Mouse (Mus musculus) intestine, embryonic 14.5 days (tissue): ENCODE results near the gene Sf3a2. TPM values are rescaled to one million over a fixed set of nuclear protein-coding genes. Genes with fewer than 3 reads are reported as not detected.

ENCODE experiments used
- ATAC-seq: fragments of 200-750 bp; cut with Nextera tagmentation; replicated peaks from 2 replicates; pipeline ENCODE4 v1.8.0; 2017; ENCODE audit warnings: low read depth, moderate number of reproducible peaks, moderate TSS enrichment, moderate library complexity; ENCODE audit not compliant: low FRiP score, low TSS enrichment
- DNase-seq: peaks from one replicate; pipeline ENCODE4 v3.0.0-alpha.2; 2018; ENCODE audit warnings: low spot score
- H3K27ac ChIP-seq: fragments of 300-500 bp; sonication (generic); 2 replicates; pipeline ENCODE4 v1.5.1; 2014; ENCODE audit warnings: low read depth, mild to moderate bottlenecking, control low read depth
- H3K27me3 ChIP-seq: fragments of 300-500 bp; sonication (generic); replicated peaks from 2 replicates; pipeline ENCODE4 v1.6.1; 2014; ENCODE audit warnings: low read length, control low read depth; ENCODE audit not compliant: control insufficient read depth, insufficient read depth
- H3K36me3 ChIP-seq: fragments of 300-500 bp; sonication (generic); 2 replicates; pipeline ENCODE4 v1.6.1; 2014; ENCODE audit warnings: low read length, control low read depth; ENCODE audit not compliant: control insufficient read depth, insufficient read depth
- H3K4me1 ChIP-seq: fragments of 300-500 bp; sonication (generic); replicated peaks from 2 replicates; pipeline ENCODE4 v1.6.1; 2014; ENCODE audit warnings: low read length, control low read depth, mixed read lengths; ENCODE audit not compliant: control insufficient read depth, insufficient read depth
- H3K4me2 ChIP-seq: fragments of 300-500 bp; sonication (generic); 2 replicates; pipeline ENCODE4 v1.6.1; 2014; ENCODE audit warnings: low read length
- H3K4me3 ChIP-seq: fragments of 300-500 bp; sonication (generic); 2 replicates; pipeline ENCODE4 v1.5.1; 2014; ENCODE audit warnings: low read depth, low read length, control low read depth, mixed read lengths
- H3K9ac ChIP-seq: fragments of 300-500 bp; sonication (generic); 2 replicates; pipeline ENCODE4 v1.6.1; 2014; ENCODE audit warnings: mild to moderate bottlenecking, low read length
- H3K9me3 ChIP-seq: fragments of 300-500 bp; sonication (generic); 2 replicates; pipeline ENCODE4 v1.6.1; 2016; ENCODE audit warnings: low read length, control low read depth; ENCODE audit not compliant: control insufficient read depth
- WGBS: fragments of 180-500 bp; shearing (Covaris S2); extraction: QIAGEN DNeasy Blood & Tissue Kit; methylation state at CpG from one replicate; pipeline ENCODE4 v1.1.7; 2014; 5-methylcytosine and 5-hydroxymethylcytosine counted together
- polyA plus RNA-seq: library from polyadenylated mRNA; unstranded; fragments of >200 nt; fragmentation: Nextera tagmentation; extraction: Ambion mirVana; gene quantifications from 2 replicates; pipeline ENCODE4 v1.2.1, GENCODE M21; 2014

Sf3a2 gene
- polyA plus RNA-seq, 1 experiment from 2014 or later = 85.4 TPM

DNA sequence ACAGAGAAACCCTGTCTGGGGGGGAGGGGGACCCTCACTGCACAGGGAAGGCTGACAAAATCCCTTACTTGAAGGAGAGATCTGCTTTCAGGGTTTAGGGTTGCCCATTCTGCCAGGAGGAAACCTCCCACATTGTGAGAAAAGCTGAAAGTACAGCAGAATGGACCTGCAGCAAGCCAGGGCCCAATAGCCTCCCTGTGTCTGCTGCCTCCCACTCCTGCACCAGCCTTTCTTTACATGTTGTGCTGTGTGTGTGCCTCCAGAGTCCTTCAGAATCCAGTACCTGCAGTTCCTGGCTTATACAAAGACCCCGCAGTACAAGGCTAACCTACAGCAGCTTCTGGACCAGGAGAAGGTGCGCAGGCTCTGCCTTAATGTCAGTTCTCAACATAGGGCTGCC, 13.7 kb upstream of the Sf3a2 start:
- no peak overlapping the region for H3K9ac ChIP-seq
- H3K9me3 ChIP-seq = no peaks in the 10 kb centered on the region
- ATAC-seq = no peak
- peaks cover 99% of the 10 kb centered on the region for H3K36me3 ChIP-seq
- H3K4me1 ChIP-seq = no peaks in the 10 kb centered on the region
- no peak overlapping the region for H3K27ac ChIP-seq
- H3K4me2 ChIP-seq = no peak overlapping the region
- no peaks in the 10 kb centered on the region for H3K27me3 ChIP-seq
- 100% methylated on average over 2 of the region's 2 CpGs for WGBS
- DNase-seq = no peak
- no peak overlapping the region for H3K4me3 ChIP-seq

DNA sequence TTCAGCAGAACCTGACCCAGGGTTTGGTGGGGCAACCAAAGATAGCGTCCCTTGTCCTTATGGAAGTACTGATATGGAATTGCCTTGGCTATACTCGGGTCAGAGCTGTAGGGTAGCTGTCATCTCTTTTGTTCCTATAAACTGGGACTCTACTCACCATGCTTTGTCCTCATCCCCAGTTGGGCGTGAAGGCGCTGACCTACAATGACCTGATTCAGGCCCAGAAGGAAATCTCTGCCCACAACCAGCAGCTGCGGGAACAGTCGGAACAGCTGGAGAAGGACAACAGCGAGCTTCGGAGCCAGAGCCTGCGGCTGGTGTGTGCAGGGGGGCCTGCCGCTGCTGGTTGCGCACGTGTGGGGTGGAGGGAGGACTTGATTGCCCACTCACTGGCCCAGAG, 13.1 kb upstream of the Sf3a2 start:
- Histone ChIP-seq H3K4me2 (no peak overlapping the region), H3K36me3 (peaks cover 100% of the 10 kb centered on the region), H3K27ac (no peak overlapping the region), H3K9me3 (no peaks in the 10 kb centered on the region), H3K9ac (no peak overlapping the region), H3K4me3 (no peak overlapping the region), H3K27me3 (no peaks in the 10 kb centered on the region), H3K4me1 (no peaks in the 10 kb centered on the region)
- WGBS = 89% methylated on average over 12 of the region's 12 CpGs
- DNase-seq (no peak), ATAC-seq (no peak)

DNA sequence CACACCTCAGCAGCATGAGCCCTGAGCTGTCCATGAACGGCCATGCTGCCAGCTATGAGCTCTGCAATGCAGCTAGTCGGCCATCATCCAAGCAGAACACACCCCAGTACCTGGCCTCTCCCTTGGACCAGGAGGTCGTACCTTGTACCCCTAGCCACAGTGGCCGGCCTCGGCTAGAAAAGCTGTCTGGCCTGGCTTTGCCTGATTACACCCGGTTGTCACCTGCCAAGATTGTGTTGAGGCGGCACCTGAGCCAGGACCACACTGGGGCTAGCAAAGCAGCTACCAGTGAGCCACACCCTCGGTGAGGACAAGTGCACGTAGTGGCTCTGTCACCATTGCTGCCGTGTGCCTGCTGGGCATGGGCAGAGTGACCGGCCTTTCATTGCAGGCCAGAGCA, 12.0 kb upstream of the Sf3a2 start:
- no peak overlapping the region for H3K4me3 ChIP-seq
- H3K4me2 ChIP-seq = no peak overlapping the region
- H3K36me3 ChIP-seq = peaks cover 100% of the 10 kb centered on the region
- H3K4me1 ChIP-seq = no peaks in the 10 kb centered on the region
- H3K9ac ChIP-seq = no peak overlapping the region
- no peaks in the 10 kb centered on the region for H3K27me3 ChIP-seq
- H3K27ac ChIP-seq = no peak overlapping the region
- no peak for ATAC-seq
- H3K9me3 ChIP-seq = no peaks in the 10 kb centered on the region
- no peak for DNase-seq
- WGBS = 95% methylated on average over 11 of the region's 11 CpGs

DNA sequence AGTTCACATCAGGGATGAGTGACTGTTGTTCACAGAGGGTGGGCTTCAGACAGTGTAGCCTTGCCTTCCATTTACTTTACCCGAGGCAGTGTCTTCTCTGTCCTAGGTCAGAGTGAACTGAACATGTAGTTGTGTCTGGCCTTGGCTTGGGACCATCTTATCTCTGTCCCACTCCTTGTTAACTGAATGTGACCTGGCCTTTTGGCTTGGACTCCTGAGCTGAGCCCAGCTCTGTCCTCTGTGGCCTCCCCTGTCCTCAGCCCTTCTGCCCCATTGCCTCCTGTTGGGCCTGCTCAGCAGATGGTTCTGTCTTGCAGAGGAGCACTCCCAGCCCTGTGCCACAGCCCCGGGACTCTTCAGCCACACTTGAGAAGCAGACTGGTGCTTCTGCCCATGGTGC, 10.5 kb upstream of the Sf3a2 start:
- peaks cover 97% of the 10 kb centered on the region for H3K36me3 ChIP-seq
- no peak overlapping the region for H3K4me2 ChIP-seq
- WGBS = 76% methylated on average over 2 of the region's 2 CpGs

DNA sequence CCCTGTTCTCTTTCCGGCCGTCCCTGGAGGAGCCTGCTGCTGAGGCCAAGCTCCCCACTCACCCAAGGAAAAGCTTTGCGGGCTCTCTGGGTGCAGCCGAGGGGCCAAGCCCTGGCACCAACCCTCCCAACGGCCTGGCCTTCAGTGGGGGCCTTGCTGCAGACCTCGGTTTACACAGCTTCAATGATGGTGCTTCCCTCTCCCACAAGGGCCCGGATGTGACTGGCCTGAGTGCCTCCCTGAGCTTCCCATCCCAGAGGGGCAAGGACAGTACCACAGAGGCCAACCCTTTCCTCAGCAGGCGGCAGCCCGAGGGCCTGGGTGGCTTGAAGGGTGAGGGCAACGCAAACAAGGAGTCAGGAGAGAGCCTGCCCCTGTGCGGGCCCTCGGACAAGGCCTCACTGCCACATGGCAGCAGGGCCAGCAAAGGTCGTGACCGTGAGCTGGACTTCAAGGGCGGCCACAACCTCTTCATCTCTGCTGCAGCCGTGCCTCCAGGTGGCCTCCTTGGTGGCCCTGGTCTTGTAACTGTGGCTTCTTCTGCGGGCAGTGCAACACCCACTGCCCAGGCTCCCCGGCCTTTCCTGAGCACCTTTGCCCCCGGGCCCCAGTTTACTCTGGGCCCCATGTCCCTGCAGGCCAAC, 7.1 kb upstream of the Sf3a2 start:
- 89% methylated on average over 19 of the region's 19 CpGs for WGBS
- H3K9ac ChIP-seq = no peak overlapping the region
- no peak overlapping the region for H3K27ac ChIP-seq
- H3K4me3 ChIP-seq = no peak overlapping the region
- peaks cover 94% of the 10 kb centered on the region for H3K36me3 ChIP-seq
- DNase-seq (no peak), ATAC-seq (no peak)
- no peaks in the 10 kb centered on the region for H3K27me3 ChIP-seq
- H3K4me2 ChIP-seq = no peak overlapping the region
- no peaks in the 10 kb centered on the region for H3K4me1 ChIP-seq
- H3K9me3 ChIP-seq = no peaks in the 10 kb centered on the region

More for the DNA sequence above, 10.5 kb upstream of the Sf3a2 start:
- no peak for DNase-seq
- H3K27me3 ChIP-seq = no peaks in the 10 kb centered on the region
- H3K4me3 ChIP-seq = no peak overlapping the region
- H3K27ac ChIP-seq = no peak overlapping the region
- H3K4me1 ChIP-seq = no peaks in the 10 kb centered on the region
- ATAC-seq = no peak
- no peaks in the 10 kb centered on the region for H3K9me3 ChIP-seq
- H3K9ac ChIP-seq = no peak overlapping the region

DNA sequence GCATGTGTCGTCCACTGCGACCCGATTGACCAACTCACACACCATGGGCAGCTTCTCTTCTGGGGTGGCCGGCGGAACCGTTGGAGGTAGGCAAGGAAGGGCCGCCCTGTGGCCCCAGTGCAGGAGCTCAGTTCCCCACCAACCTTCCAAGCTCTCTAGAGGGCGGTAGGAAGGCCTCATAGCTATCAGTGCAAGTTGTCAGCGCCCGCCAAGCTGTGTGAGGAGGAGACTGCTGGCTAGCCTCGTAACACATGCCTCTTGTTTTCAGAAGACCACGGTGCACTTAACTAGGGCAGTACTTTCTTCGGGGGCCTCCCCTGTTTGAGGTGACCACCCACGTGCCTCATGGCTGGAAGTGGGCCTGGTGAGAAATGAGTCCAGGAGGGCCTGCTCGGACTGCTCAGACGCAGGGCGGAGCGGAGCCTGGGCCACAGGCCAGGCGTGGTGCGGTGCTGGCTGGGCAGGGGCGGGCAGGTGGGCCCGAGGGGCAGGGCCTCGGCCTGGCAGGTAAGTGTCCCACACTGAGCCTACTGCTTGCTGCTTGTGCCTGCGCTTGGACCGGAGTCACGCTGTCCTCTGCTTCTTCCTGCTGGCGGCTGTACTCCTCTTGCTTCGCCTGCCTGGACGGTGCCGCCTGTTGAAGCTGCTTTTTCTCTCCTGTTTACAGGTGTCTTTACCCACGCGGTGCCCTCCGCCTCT, 6.4 kb upstream of the Sf3a2 start:
- Histone ChIP-seq H3K27ac (no peak overlapping the region), H3K36me3 (peaks cover 94% of the 10 kb centered on the region), H3K9me3 (no peaks in the 10 kb centered on the region), H3K4me1 (peaks cover under 1% of the 10 kb centered on the region; the same call in 1 of the 2 replicates), H3K27me3 (no peaks in the 10 kb centered on the region), H3K9ac (no peak overlapping the region), H3K4me3 (no peak overlapping the region), H3K4me2 (no peak overlapping the region)
- DNase-seq = no peak
- ATAC-seq = no peak
- 79% methylated on average over 33 of the region's 33 CpGs for WGBS

DNA sequence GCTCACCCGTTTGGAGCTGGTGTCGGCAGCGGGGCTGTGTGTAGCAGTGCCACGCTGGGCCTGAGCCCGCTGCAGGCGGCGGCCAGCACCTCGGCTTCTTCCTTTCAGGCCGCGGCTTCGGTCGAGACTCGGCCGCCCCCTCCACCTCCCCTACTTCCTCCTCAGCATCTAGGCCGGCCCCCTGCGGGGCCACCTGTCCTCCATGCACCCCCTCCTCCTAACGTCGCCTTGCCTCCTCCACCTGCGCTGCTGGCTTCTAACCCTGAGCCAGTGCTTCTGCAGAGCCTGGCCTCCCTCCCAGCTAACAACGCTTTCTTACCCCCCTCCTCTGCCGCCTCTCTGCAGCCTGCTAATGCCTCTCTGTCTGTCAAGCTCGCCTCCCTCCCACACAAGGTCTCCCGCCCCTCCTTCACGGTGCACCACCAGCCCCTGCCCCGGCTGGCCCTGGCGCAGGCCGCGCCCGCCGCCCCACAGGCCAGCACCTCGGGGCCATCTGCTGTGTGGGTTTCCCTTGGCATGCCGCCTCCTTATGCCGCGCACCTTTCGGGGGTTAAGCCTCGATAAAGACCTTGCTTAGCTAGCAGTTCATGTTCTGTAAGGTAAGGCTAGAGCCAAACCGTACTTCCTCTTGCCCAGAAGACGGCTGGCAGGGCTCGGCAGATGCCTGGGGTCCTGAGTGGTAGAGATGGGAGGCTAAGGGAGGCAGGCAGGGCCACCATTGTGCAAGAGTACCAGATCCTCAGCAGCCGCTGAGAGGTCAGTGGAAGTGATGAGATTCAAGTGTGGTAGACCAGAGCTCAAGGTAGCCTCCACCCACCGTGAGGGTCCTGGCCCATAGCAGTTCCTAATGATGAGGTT, 5.6 kb upstream of the Sf3a2 start:
- Histone ChIP-seq H3K27ac (no peak overlapping the region), H3K4me3 (no peak overlapping the region), H3K36me3 (peaks cover 88% of the 10 kb centered on the region), H3K9me3 (no peaks in the 10 kb centered on the region), H3K4me1 (peaks cover 7% of the 10 kb centered on the region; the same call in 1 of the 2 replicates), H3K27me3 (no peaks in the 10 kb centered on the region), H3K4me2 (no peak overlapping the region), H3K9ac (no peak overlapping the region)
- DNase-seq (no peak), ATAC-seq (no peak)
- WGBS = 65% methylated on average over 41 of the region's 41 CpGs

DNA sequence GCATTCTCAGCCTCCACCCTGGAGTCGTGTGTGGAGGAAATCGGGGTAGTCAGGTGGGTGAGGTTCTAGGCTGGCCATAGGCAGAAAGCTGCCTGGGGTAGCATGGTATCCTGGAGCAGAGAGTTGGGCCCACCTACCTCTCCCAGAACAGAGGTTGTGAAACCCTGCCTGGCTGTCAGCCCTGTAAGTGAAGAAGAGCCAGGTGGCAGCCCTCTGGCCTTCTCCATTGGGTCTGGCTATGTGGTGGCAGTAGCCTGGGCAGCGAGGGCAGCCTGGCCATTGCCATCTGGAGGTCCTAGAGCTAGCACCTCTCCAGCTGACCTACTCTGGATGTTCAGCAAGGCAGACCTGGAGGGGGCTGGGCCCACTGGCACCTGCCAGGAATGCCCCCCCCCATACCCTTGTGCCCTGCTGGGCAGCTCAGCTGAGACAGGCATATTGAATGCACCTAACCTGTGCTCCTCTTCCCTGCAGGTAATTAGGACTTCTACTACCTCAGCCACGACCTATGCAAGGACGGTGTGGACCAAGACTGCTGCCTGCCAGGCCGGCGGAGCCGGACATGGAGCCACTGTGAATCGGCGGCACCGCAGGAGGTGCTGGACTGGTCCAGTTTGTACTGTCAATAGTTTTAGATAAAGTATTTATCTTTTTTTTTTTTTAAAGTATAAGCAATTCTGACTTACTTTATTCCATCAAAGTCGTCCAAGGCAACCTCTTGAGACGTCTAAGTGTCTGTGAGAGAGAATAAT, 4.8 kb upstream of the Sf3a2 start:
- H3K4me3 ChIP-seq = no peak overlapping the region
- no peak for ATAC-seq
- no peaks in the 10 kb centered on the region for H3K9me3 ChIP-seq
- peaks cover 7% of the 10 kb centered on the region; the same call in 1 of the 2 replicates for H3K4me1 ChIP-seq
- peaks cover 80% of the 10 kb centered on the region for H3K36me3 ChIP-seq
- H3K27ac ChIP-seq = no peak overlapping the region; the same call in 1 of the 2 replicates
- H3K9ac ChIP-seq = no peak overlapping the region
- no peak for DNase-seq
- no peak overlapping the region for H3K4me2 ChIP-seq
- WGBS = 91% methylated on average over 13 of the region's 13 CpGs
- no peaks in the 10 kb centered on the region for H3K27me3 ChIP-seq
